Mouse (Mus musculus): ENCODE data around the gene Ifrd1.

DNA sequence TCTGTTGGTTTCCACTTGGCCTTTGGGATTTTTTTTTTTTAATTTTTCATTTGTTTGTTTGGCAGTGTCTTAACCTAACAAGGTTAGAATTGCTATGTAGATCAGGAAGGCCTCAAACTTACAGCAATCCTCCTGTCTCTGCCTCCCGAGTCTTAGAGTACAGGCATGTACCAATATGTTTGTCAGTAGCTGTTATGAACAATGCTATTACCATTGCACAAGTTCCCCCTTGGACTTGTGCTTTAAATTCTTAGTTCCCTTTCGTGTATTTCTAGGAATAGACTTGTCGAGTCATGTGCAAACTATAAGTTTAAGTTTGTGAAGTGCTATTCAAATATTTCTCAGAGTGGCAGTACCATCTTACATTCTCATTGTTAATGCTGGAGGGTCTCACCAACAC is 29.3 kb upstream of the Ifrd1 start:
- TF ChIP-seq CTCF (IDR thresholded peaks at IDR 0.05; ENCODE audit: low read depth) (no peak), EP300 (optimal IDR thresholded peaks at IDR 0.05) (no peak)
